29 mouse cellular contexts compared by ENCODE assay signal in genomic region chr11:72130905-72131304, GRCm38 (mm10). TPM values are rescaled to one million over a fixed set of nuclear protein-coding genes. Genes with fewer than 3 reads are reported as not detected.
DNase-seq lines count a peak whose midpoint lies in the region; ATAC-seq and TF ChIP-seq lines count a peak whose summit lies in the region.
"Had no signal": no experiment of that assay in that cellular context is flagged by ENCODE, and none has a peak within 500 bp of the region (broad histone marks: within the 10 kb centered on the region; RNA-seq: fewer than 3 reads in every experiment).

No protein-coding gene starts in this region.

- WGBS in heart, embryonic 14.5 days, result 83% methylated on average over 3 of the region's 3 CpGs
- 43% methylated on average over 3 of the region's 3 CpGs for WGBS in olfactory bulb, adult 2 months

- no peaks in the 10 kb centered on the region for H3K36me3 ChIP-seq in heart, embryonic 14.5 days (ENCODE audit: control insufficient read depth, insufficient read depth, low read length)
- H3K36me3 ChIP-seq: embryonic facial prominence, embryonic 13.5 days; forebrain, embryonic 10.5 days; forebrain, embryonic 15.5 days; G1E; heart, embryonic 12.5 days; hindbrain, embryonic 12.5 days; intestine, embryonic 15.5 days had no signal

- peaks cover 21% of the 10 kb centered on the region for H3K27me3 ChIP-seq in heart, embryonic 14.5 days (ENCODE audit: control insufficient read depth, insufficient read depth, low read length)

- intact Hi-C loops in left cerebral cortex, adult 2 months (cut with DNase I), result loop anchor here (5.0 kb wide), 2 partner anchors 44 to 79 kb away; no protein-coding TSS in a partner anchor
- intact Hi-C loops in left cerebral cortex, postnatal 14 days (cut with DNase I), result loop anchor here (5.0 kb wide), 1 partner anchor 49 kb away; no protein-coding TSS in a partner anchor

- H3K4me1 ChIP-seq in heart, embryonic 14.5 days (ENCODE audit: control insufficient read depth in 2 of 2, insufficient read depth in 2 of 2, low read length in 2 of 2), result peaks cover 39 to 41% of the 10 kb centered on the region in 2 experiments
- peaks cover 73% of the 10 kb centered on the region for H3K4me1 ChIP-seq in olfactory bulb, adult 2 months (ENCODE audit: control insufficient read depth, insufficient read depth, low read length)

- no peaks in the 10 kb centered on the region for H3K9me3 ChIP-seq in heart, embryonic 14.5 days (ENCODE audit: control insufficient read depth, low read length)
- H3K9me3 ChIP-seq: embryonic facial prominence, embryonic 13.5 days; forebrain, embryonic 10.5 days; forebrain, embryonic 15.5 days; heart, embryonic 12.5 days; hindbrain, embryonic 12.5 days; intestine, embryonic 15.5 days had no signal

- no peak for TF ChIP-seq POLR2A in olfactory bulb, adult 2 months (IDR thresholded peaks at IDR 0.05; ENCODE audit: insufficient read depth, low read depth, low read length)

- TF ChIP-seq CTCF in left cerebral cortex, adult 2 months (IDR thresholded peaks at IDR 0.05), result no peak
- no peak for TF ChIP-seq CTCF in olfactory bulb, adult 2 months (IDR thresholded peaks at IDR 0.05; ENCODE audit: insufficient read depth, low read depth, low read length)

- no peak for ATAC-seq in heart, embryonic 14.5 days (ENCODE audit: insufficient number of reproducible peaks, insufficient read depth, low FRiP score, low read depth)
- ATAC-seq: forebrain, embryonic 15.5 days; hindbrain, postnatal 0 days had no signal

- H3K4me3 ChIP-seq in heart, embryonic 14.5 days (ENCODE audit: control insufficient read depth in 1 of 2, insufficient read depth in 1 of 2, low read depth in 1 of 2, low read length in 2 of 2), result no peak overlapping the region
- no peak overlapping the region for H3K4me3 ChIP-seq in left cerebral cortex, adult 2 months
- H3K4me3 ChIP-seq in olfactory bulb, adult 2 months (ENCODE audit: insufficient read depth, low read depth, low read length), result no peak overlapping the region
- H3K4me3 ChIP-seq: embryonic facial prominence, embryonic 13.5 days; forebrain, embryonic 10.5 days; forebrain, embryonic 15.5 days; heart, embryonic 12.5 days; hindbrain, embryonic 12.5 days; intestine, embryonic 15.5 days had no signal

- peak overlapping the region in 1 of 2 experiments; percentile 92; a peak in 2 of 4 replicates for H3K27ac ChIP-seq in heart, embryonic 14.5 days (replicated peaks in 1 of 2; ENCODE audit: control insufficient read depth in 1 of 2, insufficient read depth in 1 of 2, low read depth in 2 of 2, low read length in 2 of 2)
- peak overlapping the region; percentile 80 for H3K27ac ChIP-seq in left cerebral cortex, adult 2 months
- peak overlapping the region; percentile 88 for H3K27ac ChIP-seq in olfactory bulb, adult 2 months (ENCODE audit: insufficient read depth, low read depth, low read length)
- H3K27ac ChIP-seq: forebrain, embryonic 10.5 days; forebrain, embryonic 15.5 days; hindbrain, embryonic 12.5 days; intestine, embryonic 15.5 days; liver, embryonic 14.5 days had no signal

- peak; percentile 55 for DNase-seq in cerebellum, adult 9-11 months
- no peak for DNase-seq in cerebellum, postnatal 36 days
- DNase-seq in heart, adult 8-10 months (ENCODE audit: low spot score), result no peak
- DNase-seq in left cerebral cortex, adult 2 months (ENCODE audit: extremely low spot score in 1 of 2, low spot score in 2 of 2), result no peak
- no peak for DNase-seq in left cerebral cortex, postnatal 14 days (ENCODE audit: low spot score in 2 of 2)
- DNase-seq: adrenal gland, adult 8-10 months; gastrocnemius, postnatal 36 days; kidney, adult 8-10 months; kidney, postnatal 10 days; layer of hippocampus, postnatal 36 days; liver; lung, embryonic 14.5 days; midbrain, embryonic 14.5 days; retina, postnatal 1 day; right cerebral cortex, postnatal 14 days; thymus, postnatal 14 days had no signal

- 0 out of 2 replicates have a peak overlapping the region, but pooled peaks have one; percentile 10 for H3K9ac ChIP-seq in heart, embryonic 14.5 days (ENCODE audit: low read length)
- H3K9ac ChIP-seq: embryonic facial prominence, embryonic 13.5 days; forebrain, embryonic 15.5 days; hindbrain, embryonic 12.5 days; intestine, embryonic 15.5 days; liver, embryonic 14.5 days; lung, embryonic 14.5 days had no signal

- no peak overlapping the region for H3K4me2 ChIP-seq in heart, embryonic 14.5 days (ENCODE audit: low read length)
- H3K4me2 ChIP-seq: forebrain, embryonic 15.5 days had no signal

RNA-seq across cellular contexts. Expression of gene Pitpnm3, which starts 4.7 kb away (rescaled TPM):
- polyA plus RNA-seq in heart, embryonic 14.5 days (2014; fragmentation: Nextera tagmentation; extraction: Ambion mirVana), result 0.26 and 0.39 TPM in 2 replicates
- 1 to 10 TPM; 1.1 to 2.1 (median 1.9) TPM for total RNA-seq in heart, adult 8-10 months (2022)
- total RNA-seq in left cerebral cortex, adult 2 months (2021), result 10 to 100 TPM; 88.9 to 92.4 TPM
- total RNA-seq in left cerebral cortex, postnatal 14 days (2021), result 10 to 100 TPM; 56.9 to 61.3 TPM
- polyA plus RNA-seq in olfactory bulb, adult 2 months (2012; ENCODE audit: insufficient read depth, insufficient read length, low replicate concordance, missing spikeins), result not detected in 2 replicates
- total RNA-seq: common myeloid progenitor, adult 5-6 weeks; monocyte, adult 5-6 weeks had no signal

Comparison
In these comparisons a context has a peak if more than half of its experiments do, and no peak if none do; other contexts are left out.
1. RNA of gene Pitpnm3, which starts 4.7 kb away (total RNA-seq): 88.9 to 92.4 TPM in left cerebral cortex, adult 2 months and 56.9 to 61.3 TPM in left cerebral cortex, postnatal 14 days; 1.1 to 2.1 TPM in heart, adult 8-10 months; every median in the first group is over 10 times any median in the second.